Mouse (Mus musculus) olfactory bulb, adult 2 months (tissue): Measurements from ENCODE around the gene Nemp2. TPM values are rescaled to one million over a fixed set of nuclear protein-coding genes. Genes with fewer than 3 reads are reported as not detected.

Source experiments
- H3K27ac ChIP-seq: fragments of 200-500 bp; 2 replicates; pipeline ENCODE4 v1.5.1; 2012; ENCODE audit warnings: low read depth, low read length; ENCODE audit not compliant: insufficient read depth
- H3K4me1 ChIP-seq: fragments of 200-500 bp; 2 replicates; pipeline ENCODE4 v1.6.1; 2012; ENCODE audit warnings: low read length; ENCODE audit not compliant: control insufficient read depth, insufficient read depth
- H3K4me3 ChIP-seq: fragments of 200-500 bp; 2 replicates; pipeline ENCODE4 v1.5.1; 2012; ENCODE audit warnings: mild to moderate bottlenecking, low read depth, low read length, moderate library complexity; ENCODE audit not compliant: insufficient read depth
- CTCF ChIP-seq: fragments of 200-500 bp; IDR thresholded peaks from 2 replicates; pipeline ENCODE4 v1.5.1; 2012; ENCODE audit warnings: low read depth, mild to moderate bottlenecking, low read length, moderate library complexity; ENCODE audit not compliant: insufficient read depth
- POLR2A ChIP-seq: fragments of 200-500 bp; IDR thresholded peaks from 2 replicates; pipeline ENCODE4 v1.6.1; 2012; ENCODE audit warnings: mild to moderate bottlenecking, low read depth, low read length, moderate library complexity; ENCODE audit not compliant: insufficient read depth
- WGBS: fragments of 180-500 bp; shearing (Covaris S2); methylation state at CpG from one replicate; pipeline ENCODE4 v1.1.7; 2018; 5-methylcytosine and 5-hydroxymethylcytosine counted together
- polyA plus RNA-seq: library from polyadenylated mRNA; stranded (reverse); fragments of >200 nt; gene quantifications from 2 replicates; pipeline ENCODE4 v1.2.4, GENCODE M21; 2012; ENCODE audit warnings: low replicate concordance; ENCODE audit not compliant: missing spikeins, insufficient read depth, insufficient read length

The Nemp2 gene
- polyA plus RNA-seq, 1 experiment: not detected

DNA sequence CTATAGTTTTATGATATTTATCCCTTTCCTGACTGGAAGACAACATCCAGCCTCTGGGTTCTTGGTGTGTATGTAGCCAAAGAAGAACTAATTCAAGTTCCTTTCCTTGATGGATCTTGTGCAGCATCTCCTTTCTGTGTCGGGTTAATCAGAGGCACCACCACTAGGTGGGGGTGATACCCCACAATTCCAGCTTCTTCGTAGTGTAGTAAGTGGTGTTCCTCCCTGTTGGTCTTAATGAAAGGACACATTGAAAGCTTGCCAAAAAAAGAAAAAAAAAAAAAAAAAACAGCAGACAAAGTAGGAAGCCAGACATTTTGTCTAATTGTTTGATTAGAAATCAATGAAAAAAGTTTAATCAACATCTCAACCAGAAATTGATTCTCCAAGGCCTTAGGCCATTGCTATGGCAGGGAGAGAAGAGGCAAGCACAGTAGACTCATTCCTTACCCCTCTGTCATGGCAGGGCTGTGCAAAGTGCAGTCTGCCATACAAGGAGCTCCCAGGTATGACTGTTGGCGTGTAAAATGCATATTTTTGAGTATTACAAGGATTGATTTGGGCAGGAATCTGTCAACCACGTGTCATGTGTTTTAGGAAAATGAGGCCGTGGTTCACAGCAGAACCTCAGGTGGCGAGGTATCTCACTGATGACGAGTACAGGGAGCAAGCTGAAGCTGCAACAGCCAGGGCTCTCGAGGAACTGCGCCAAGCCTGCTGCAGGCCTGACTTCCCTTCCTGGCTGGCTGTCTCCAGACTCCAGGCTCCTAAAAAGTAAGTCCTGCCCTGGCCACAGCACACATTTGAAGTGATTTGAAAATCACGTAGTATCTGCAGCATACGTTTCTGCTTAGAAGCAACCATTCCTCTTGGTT is 17.9 kb downstream of the Nemp2 start:
- 61% methylated on average over 11 of the region's 11 CpGs for WGBS
- H3K27ac ChIP-seq: no peak overlapping the region
- H3K4me3 ChIP-seq: no peak overlapping the region
- no peak for TF ChIP-seq CTCF
- H3K4me1 ChIP-seq: no peaks in the 10 kb centered on the region

DNA sequence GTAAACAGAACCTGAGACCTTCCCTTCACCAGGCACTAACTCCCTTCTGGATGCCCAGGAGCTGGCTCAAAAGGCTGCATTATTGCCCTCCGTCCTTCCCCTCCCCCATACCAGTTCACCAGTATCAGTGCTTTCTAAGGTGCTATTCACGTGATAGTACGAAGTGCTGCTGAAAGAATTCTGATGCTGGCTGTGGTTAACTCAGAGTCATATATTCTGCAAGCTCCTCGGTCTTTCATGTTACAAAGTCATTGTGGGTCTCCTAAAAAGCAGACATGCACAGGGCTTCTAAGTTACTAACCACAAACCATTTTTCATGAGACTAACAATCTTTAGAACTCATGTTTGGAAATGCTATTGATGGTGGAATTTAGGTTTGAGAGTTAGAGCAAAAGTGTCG is 19.6 kb downstream of the Nemp2 start:
- Histone ChIP-seq H3K4me1 (no peaks in the 10 kb centered on the region), H3K27ac (no peak overlapping the region), H3K4me3 (no peak overlapping the region)
- no peak for TF ChIP-seq POLR2A
- TF ChIP-seq CTCF: no peak
- 90% methylated on average over 5 of the region's 5 CpGs for WGBS

DNA sequence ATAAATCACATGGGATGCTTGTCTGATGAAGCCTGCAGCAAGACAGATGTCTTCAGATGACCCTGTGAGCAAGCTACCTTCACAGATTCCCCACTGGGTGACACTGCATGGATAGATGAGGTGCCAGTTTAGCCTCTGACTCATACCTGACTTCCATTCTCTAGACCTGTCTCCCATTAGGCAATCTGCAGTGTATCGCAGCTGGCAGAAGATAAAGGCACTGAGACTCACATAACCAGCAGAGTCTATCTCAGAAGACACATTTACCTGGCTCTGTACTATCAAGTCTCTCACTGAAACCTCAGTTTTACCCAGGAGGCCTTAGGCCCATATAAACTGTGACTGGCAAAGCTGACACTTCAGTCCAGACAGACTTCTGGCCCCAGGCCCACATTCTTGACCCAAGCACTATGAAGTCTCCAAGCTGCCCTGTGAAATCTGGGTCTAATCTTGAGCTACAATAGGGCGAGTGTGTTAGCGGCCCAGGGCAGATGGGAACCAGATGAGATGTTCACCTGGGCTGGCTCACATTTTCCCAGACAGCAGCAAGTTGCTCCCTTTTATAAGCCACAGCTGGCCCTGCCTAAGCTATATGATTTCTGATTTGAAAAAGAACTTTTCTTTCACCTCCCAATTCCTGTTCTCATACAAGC is 22.2 kb downstream of the Nemp2 start:
- Histone ChIP-seq H3K4me3 (no peak overlapping the region), H3K4me1 (no peaks in the 10 kb centered on the region), H3K27ac (no peak overlapping the region)
- WGBS: 75% methylated on average over 3 of the region's 3 CpGs
- TF ChIP-seq CTCF (no peak), POLR2A (no peak)

GRCm38 (mm10) chr1:52653366-52653765 is 22.9 kb downstream of the Nemp2 start:
- TF ChIP-seq POLR2A (no peak), CTCF (no peak)
- 96% methylated on average over 1 of the region's 1 CpGs for WGBS
- H3K4me3 ChIP-seq: no peak overlapping the region
- no peak overlapping the region for H3K27ac ChIP-seq
- H3K4me1 ChIP-seq: no peaks in the 10 kb centered on the region

- 92% methylated on average over 4 of the region's 4 CpGs for WGBS
- H3K4me3 ChIP-seq: no peak overlapping the region
- no peaks in the 10 kb centered on the region for H3K4me1 ChIP-seq
- no peak for TF ChIP-seq POLR2A
- TF ChIP-seq CTCF: no peak
- no peak overlapping the region for H3K27ac ChIP-seq
Measured at GRCm38 (mm10) chr1:52655153-52655552, 24.6 kb downstream of the Nemp2 start.

DNA sequence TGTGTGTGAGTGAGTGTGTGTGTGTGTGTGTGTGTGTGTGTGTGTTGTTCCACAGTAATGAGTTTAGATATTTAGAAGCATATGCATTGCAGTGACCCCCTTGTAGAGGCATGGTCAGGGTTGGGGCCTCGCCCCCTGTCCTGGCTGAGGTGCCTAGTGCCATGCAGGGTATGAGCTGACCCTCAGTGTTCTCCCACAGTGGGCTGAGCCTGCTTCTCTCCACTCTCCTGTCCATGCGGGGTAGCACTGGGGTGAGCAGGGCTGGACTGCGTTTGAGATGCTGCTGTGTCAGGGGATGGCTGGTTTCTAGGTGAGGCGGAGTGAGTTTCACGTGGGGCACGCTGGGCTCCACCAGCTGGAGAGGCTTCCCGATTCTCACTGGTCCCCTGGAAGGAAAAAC is 27.7 kb downstream of the Nemp2 start:
- Histone ChIP-seq H3K4me3 (no peak overlapping the region), H3K4me1 (no peaks in the 10 kb centered on the region), H3K27ac (no peak overlapping the region)
- TF ChIP-seq POLR2A (no peak), CTCF (no peak)
- 90% methylated on average over 7 of the region's 7 CpGs for WGBS

GRCm38 (mm10) chr1:52660278-52660677 is 29.8 kb downstream of the Nemp2 start:
- no peaks in the 10 kb centered on the region for H3K4me1 ChIP-seq
- no peak overlapping the region for H3K4me3 ChIP-seq
- 92% methylated on average over 2 of the region's 2 CpGs for WGBS
- TF ChIP-seq POLR2A (no peak), CTCF (no peak)
- no peak overlapping the region for H3K27ac ChIP-seq

DNA sequence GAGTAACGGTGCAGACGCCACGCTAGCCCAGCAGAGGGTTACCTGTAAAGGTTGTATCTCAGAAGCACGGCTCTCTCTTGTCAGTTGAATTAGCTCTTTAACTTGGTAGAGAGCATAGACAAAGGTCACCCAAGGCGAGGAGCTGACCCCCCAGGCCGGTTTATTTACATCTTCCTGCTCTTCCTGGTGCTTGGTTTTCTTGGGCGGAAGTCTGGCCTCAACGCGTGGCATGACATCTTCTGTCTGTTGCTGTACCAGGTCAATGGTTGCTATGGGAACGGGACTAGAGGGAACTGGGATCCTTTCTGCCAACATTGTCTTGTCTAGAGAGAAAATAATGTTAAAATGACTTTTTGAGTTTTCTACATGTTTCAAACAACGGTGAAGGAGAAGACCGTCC is 30.3 kb downstream of the Nemp2 start:
- TF ChIP-seq POLR2A: no peak
- H3K4me1 ChIP-seq: no peaks in the 10 kb centered on the region
- H3K4me3 ChIP-seq: no peak overlapping the region
- WGBS: 91% methylated on average over 12 of the region's 12 CpGs
- H3K27ac ChIP-seq: no peak overlapping the region

DNA sequence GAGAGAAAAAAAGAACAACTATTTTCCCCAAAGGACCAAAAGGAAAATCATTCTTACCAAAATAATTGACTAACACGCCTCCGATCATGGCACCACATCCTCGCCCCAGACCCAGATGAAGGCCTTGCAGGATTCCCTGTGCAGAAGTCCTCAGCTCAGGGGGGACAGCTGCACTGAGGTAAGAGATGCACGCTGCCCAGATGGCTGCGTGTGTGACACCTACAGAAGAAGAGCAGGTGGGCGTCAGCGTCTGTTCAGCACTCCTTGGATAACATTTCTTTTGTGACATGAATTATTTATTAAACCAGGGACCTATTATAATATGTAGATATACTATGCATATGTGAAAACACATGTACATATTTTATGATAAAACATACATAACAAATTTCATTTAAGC is 32.7 kb downstream of the Nemp2 start:
- 95% methylated on average over 7 of the region's 7 CpGs for WGBS
- H3K4me1 ChIP-seq: no peaks in the 10 kb centered on the region
- no peak overlapping the region for H3K27ac ChIP-seq
- TF ChIP-seq CTCF: no peak
- TF ChIP-seq POLR2A: no peak
- no peak overlapping the region for H3K4me3 ChIP-seq
